Mouse (Mus musculus): ENCODE measurements around the gene Kmt2e. TPM values are rescaled to one million over a fixed set of nuclear protein-coding genes. Genes with fewer than 3 reads are reported as not detected.
"Not testable (repeated sequence)": the region's sequence is repeated elsewhere in the genome, so short reads cannot be mapped to it uniquely, and the experiment has no call there.

Gene Kmt2e
- polyA plus RNA-seq, 1 experiment from 2014 or later = 45.4 TPM

GRCm38 (mm10) chr5:23439857-23440256 is 5.6 kb downstream of the Kmt2e start:
- Histone ChIP-seq H3K9ac (no peak overlapping the region), H3K4me1 (peaks cover 65% of the 10 kb centered on the region), H3K27ac (no peak overlapping the region), H3K36me3 (no peaks in the 10 kb centered on the region), H3K27me3 (replicated peaks) (no peaks in the 10 kb centered on the region), H3K9me3 (replicated peaks) (no peaks in the 10 kb centered on the region), H3K4me3 (no peak overlapping the region), H3K4me2 (no peak overlapping the region)
- ATAC-seq = no peak
- 71% methylated on average over 3 of the region's 3 CpGs for WGBS (ENCODE audit: insufficient replicate concordance)

GRCm38 (mm10) chr5:23440572-23440971 is 6.3 kb downstream of the Kmt2e start:
- no peak for ATAC-seq
- Histone ChIP-seq H3K36me3 (no peaks in the 10 kb centered on the region), H3K27ac (no peak overlapping the region), H3K9ac (no peak overlapping the region), H3K4me2 (no peak overlapping the region), H3K4me1 (peaks cover 72% of the 10 kb centered on the region), H3K4me3 (no peak overlapping the region), H3K27me3 (replicated peaks) (no peaks in the 10 kb centered on the region), H3K9me3 (replicated peaks) (no peaks in the 10 kb centered on the region)

GRCm38 (mm10) chr5:23441916-23442315 is 7.7 kb downstream of the Kmt2e start:
- no peak overlapping the region for H3K9ac ChIP-seq
- no peak overlapping the region for H3K4me3 ChIP-seq
- no peak overlapping the region for H3K27ac ChIP-seq
- WGBS (ENCODE audit: insufficient replicate concordance) = 60% methylated on average over 1 of the region's 1 CpGs
- no peaks in the 10 kb centered on the region for H3K9me3 ChIP-seq (replicated peaks)
- no peak overlapping the region for H3K4me2 ChIP-seq
- 0 out of 2 replicates have a peak, but pooled peaks cover 2% of the 10 kb centered on the region for H3K36me3 ChIP-seq
- no peaks in the 10 kb centered on the region for H3K27me3 ChIP-seq (replicated peaks)
- peaks cover 66% of the 10 kb centered on the region for H3K4me1 ChIP-seq
- no peak for ATAC-seq

- peak overlapping the region; percentile 32 for H3K4me2 ChIP-seq
- no peak overlapping the region; the same call in 1 of the 2 replicates for H3K4me3 ChIP-seq
- no peak overlapping the region for H3K27ac ChIP-seq
- H3K36me3 ChIP-seq = peaks cover 5% of the 10 kb centered on the region
- H3K9ac ChIP-seq = no peak overlapping the region
- no peaks in the 10 kb centered on the region for H3K27me3 ChIP-seq (replicated peaks)
- peaks cover 54% of the 10 kb centered on the region for H3K4me1 ChIP-seq
- peak; percentile 62; the same call in 1 of the 2 replicates for ATAC-seq
- WGBS (ENCODE audit: insufficient replicate concordance) = 34% methylated on average over 4 of the region's 4 CpGs
- no peaks in the 10 kb centered on the region for H3K9me3 ChIP-seq (replicated peaks)
These were observed 10.2 kb downstream of the Kmt2e start for GRCm38 (mm10) chr5:23444411-23444810.

GRCm38 (mm10) chr5:23453561-23453960 is 19.3 kb downstream of the Kmt2e start:
- not testable (repeated sequence) for H3K27me3 ChIP-seq (replicated peaks); H3K27ac ChIP-seq; H3K4me3 ChIP-seq; H3K4me2 ChIP-seq; H3K9me3 ChIP-seq (replicated peaks); ATAC-seq; H3K9ac ChIP-seq
- WGBS (ENCODE audit: insufficient replicate concordance) = 70% methylated on average over 2 of the region's 2 CpGs
- H3K4me1 ChIP-seq = peaks cover 17% of the 10 kb centered on the region
- peaks cover 71% of the 10 kb centered on the region for H3K36me3 ChIP-seq

- Histone ChIP-seq H3K4me1 (peaks cover 28% of the 10 kb centered on the region), H3K4me2 (no peak overlapping the region), H3K27ac (no peak overlapping the region), H3K36me3 (peaks cover 67% of the 10 kb centered on the region), H3K9ac (no peak overlapping the region), H3K9me3 (replicated peaks) (no peaks in the 10 kb centered on the region), H3K27me3 (replicated peaks) (no peaks in the 10 kb centered on the region), H3K4me3 (no peak overlapping the region)
- WGBS (ENCODE audit: insufficient replicate concordance) = 74% methylated on average over 2 of the region's 2 CpGs
- no peak for ATAC-seq
These were observed 27.4 kb downstream of the Kmt2e start for GRCm38 (mm10) chr5:23461688-23462087.

GRCm38 (mm10) chr5:23464247-23464646 is 30.0 kb downstream of the Kmt2e start:
- WGBS (ENCODE audit: insufficient replicate concordance) = 91% methylated on average over 3 of the region's 3 CpGs
- Histone ChIP-seq H3K36me3 (peaks cover 69% of the 10 kb centered on the region), H3K4me3 (no peak overlapping the region), H3K9ac (no peak overlapping the region), H3K4me2 (no peak overlapping the region), H3K27me3 (replicated peaks) (no peaks in the 10 kb centered on the region), H3K4me1 (peaks cover 10% of the 10 kb centered on the region), H3K27ac (no peak overlapping the region), H3K9me3 (replicated peaks) (no peaks in the 10 kb centered on the region)
- ATAC-seq = no peak

- no peak overlapping the region for H3K4me3 ChIP-seq
- H3K9me3 ChIP-seq (replicated peaks) = no peaks in the 10 kb centered on the region
- H3K27me3 ChIP-seq (replicated peaks) = no peaks in the 10 kb centered on the region
- H3K4me2 ChIP-seq = no peak overlapping the region
- 88% methylated on average over 8 of the region's 8 CpGs for WGBS (ENCODE audit: insufficient replicate concordance)
- H3K36me3 ChIP-seq = peaks cover 72% of the 10 kb centered on the region
- H3K9ac ChIP-seq = no peak overlapping the region
- H3K27ac ChIP-seq = no peak overlapping the region
- H3K4me1 ChIP-seq = peaks cover 10% of the 10 kb centered on the region
- no peak for ATAC-seq
These were observed 30.5 kb downstream of the Kmt2e start for GRCm38 (mm10) chr5:23464743-23465142.

GRCm38 (mm10) chr5:23466546-23466945 is 32.3 kb downstream of the Kmt2e start:
- WGBS (ENCODE audit: insufficient replicate concordance) = 87% methylated on average over 4 of the region's 4 CpGs
- Histone ChIP-seq H3K27ac (no peak overlapping the region), H3K4me1 (0 out of 2 replicates have a peak, but pooled peaks cover 3% of the 10 kb centered on the region), H3K27me3 (replicated peaks) (no peaks in the 10 kb centered on the region), H3K4me2 (no peak overlapping the region), H3K4me3 (no peak overlapping the region), H3K9ac (no peak overlapping the region), H3K36me3 (peaks cover 79% of the 10 kb centered on the region), H3K9me3 (replicated peaks) (no peaks in the 10 kb centered on the region)
- no peak for ATAC-seq

- H3K36me3 ChIP-seq = peaks cover 71% of the 10 kb centered on the region
- H3K4me3 ChIP-seq = no peak overlapping the region
- ATAC-seq = no peak
- no peaks in the 10 kb centered on the region for H3K4me1 ChIP-seq
- no peaks in the 10 kb centered on the region for H3K27me3 ChIP-seq (replicated peaks)
- H3K27ac ChIP-seq = no peak overlapping the region
- H3K9me3 ChIP-seq (replicated peaks) = no peaks in the 10 kb centered on the region
- H3K4me2 ChIP-seq = no peak overlapping the region
- no peak overlapping the region for H3K9ac ChIP-seq
- 45% methylated on average over 6 of the region's 6 CpGs for WGBS (ENCODE audit: insufficient replicate concordance)
These were observed 39.0 kb downstream of the Kmt2e start for GRCm38 (mm10) chr5:23473098-23473873.

- Histone ChIP-seq H3K9me3 (replicated peaks) (no peaks in the 10 kb centered on the region), H3K27me3 (replicated peaks) (no peaks in the 10 kb centered on the region), H3K27ac (no peak overlapping the region), H3K4me2 (no peak overlapping the region), H3K4me3 (no peak overlapping the region), H3K36me3 (peaks cover 94% of the 10 kb centered on the region), H3K9ac (no peak overlapping the region), H3K4me1 (no peaks in the 10 kb centered on the region)
- whole genome bisulfite sequencing (ENCODE audit: insufficient replicate concordance) = 89% methylated on average over 7 of the region's 7 CpGs
- ATAC-seq = no peak
These were observed 49.6 kb downstream of the Kmt2e start for GRCm38 (mm10) chr5:23483811-23484210.

GRCm38 (mm10) chr5:23489231-23489630 is 55.0 kb downstream of the Kmt2e start:
- Histone ChIP-seq H3K27me3 (replicated peaks) (no peaks in the 10 kb centered on the region), H3K27ac (no peak overlapping the region), H3K4me3 (no peak overlapping the region), H3K4me1 (no peaks in the 10 kb centered on the region), H3K36me3 (peaks cover 93% of the 10 kb centered on the region), H3K9me3 (replicated peaks) (no peaks in the 10 kb centered on the region), H3K4me2 (no peak overlapping the region), H3K9ac (no peak overlapping the region)
- no peak for ATAC-seq
- 85% methylated on average over 4 of the region's 4 CpGs for WGBS (ENCODE audit: insufficient replicate concordance)

- Histone ChIP-seq H3K9ac (no peak overlapping the region), H3K27me3 (replicated peaks) (no peaks in the 10 kb centered on the region), H3K9me3 (replicated peaks) (no peaks in the 10 kb centered on the region), H3K4me1 (no peaks in the 10 kb centered on the region), H3K27ac (no peak overlapping the region), H3K36me3 (peaks cover 90% of the 10 kb centered on the region), H3K4me3 (no peak overlapping the region), H3K4me2 (no peak overlapping the region)
- no peak for ATAC-seq
- 37% methylated on average over 2 of the region's 2 CpGs for WGBS (ENCODE audit: insufficient replicate concordance)
These were observed 56.6 kb downstream of the Kmt2e start for GRCm38 (mm10) chr5:23490797-23491196.

Data from liver, embryonic 12.5 days (tissue).